Mouse (Mus musculus) hindbrain, postnatal 0 days (tissue): Measurements from ENCODE around the gene Cfap77. TPM values are rescaled to one million over a fixed set of nuclear protein-coding genes. Genes with fewer than 3 reads are reported as not detected.

Source experiments
- ATAC-seq: fragments of 200-750 bp; cut with Nextera tagmentation; 2 replicates; pipeline ENCODE4 v1.8.0; 2017; ENCODE audit warnings: mild to moderate bottlenecking, moderate TSS enrichment, moderate library complexity
- DNase-seq: peaks from one replicate; pipeline ENCODE4 v3.0.0-alpha.2; 2015; ENCODE audit warnings: low spot score
- H3K27ac ChIP-seq: fragments of 300-500 bp; sonication (generic); 2 replicates; pipeline ENCODE4 v1.5.1; 2014; ENCODE audit warnings: mild to moderate bottlenecking
- H3K27me3 ChIP-seq: fragments of 300-500 bp; sonication (generic); 2 replicates; pipeline ENCODE4 v1.6.1; 2014; ENCODE audit warnings: low read length, mixed read lengths; ENCODE audit not compliant: insufficient read depth
- H3K36me3 ChIP-seq: fragments of 300-500 bp; sonication (generic); 2 replicates; pipeline ENCODE4 v1.6.1; 2014; ENCODE audit warnings: low read length, mixed read lengths; ENCODE audit not compliant: insufficient read depth
- H3K4me1 ChIP-seq: fragments of 300-500 bp; sonication (generic); 2 replicates; pipeline ENCODE4 v1.6.1; 2014; ENCODE audit warnings: antibody characterized with exemption, low read length, mixed read lengths; ENCODE audit not compliant: insufficient read depth
- H3K4me2 ChIP-seq: fragments of 300-500 bp; sonication (generic); 2 replicates; pipeline ENCODE4 v1.6.1; 2014; ENCODE audit warnings: low read depth, mild to moderate bottlenecking, low read length, moderate library complexity, mixed read lengths
- H3K4me3 ChIP-seq: fragments of 300-500 bp; sonication (generic); 2 replicates; pipeline ENCODE4 v1.5.1; 2014; ENCODE audit warnings: low read length
- H3K9ac ChIP-seq: fragments of 300-500 bp; sonication (generic); replicated peaks from 2 replicates; pipeline ENCODE4 v1.6.1; 2014; ENCODE audit warnings: mild to moderate bottlenecking, low read length, moderate library complexity, mixed read lengths
- H3K9me3 ChIP-seq: fragments of 300-500 bp; sonication (generic); 2 replicates; pipeline ENCODE4 v1.6.1; 2016; ENCODE audit warnings: low read length, mixed read lengths
- CTCF ChIP-seq: IDR thresholded peaks from 2 replicates; pipeline ENCODE4 v1.5.1; 2016; ENCODE audit warnings: antibody characterized with exemption, control low read depth, low read depth
- WGBS: fragments of 180-500 bp; shearing (Covaris S2); extraction: QIAGEN DNeasy Blood & Tissue Kit; methylation state at CpG from one replicate; pipeline ENCODE4 v1.1.7; 2014; 5-methylcytosine and 5-hydroxymethylcytosine counted together
- polyA plus RNA-seq: library from polyadenylated mRNA; unstranded; fragments of >200 nt; fragmentation: Nextera tagmentation; extraction: Ambion mirVana; gene quantifications from 2 replicates; pipeline ENCODE4 v1.2.1, GENCODE M21; 2015
- total RNA-seq: library from RNA; depleted of rRNA; stranded (reverse); fragments of >200 nt; gene quantifications from 2 replicates; pipeline ENCODE4 v1.2.3, GENCODE M21; 2014

Cfap77 gene
- total and polyA plus RNA-seq, 2 experiments from 2014 or later: 0.58 to 0.96 TPM

DNA sequence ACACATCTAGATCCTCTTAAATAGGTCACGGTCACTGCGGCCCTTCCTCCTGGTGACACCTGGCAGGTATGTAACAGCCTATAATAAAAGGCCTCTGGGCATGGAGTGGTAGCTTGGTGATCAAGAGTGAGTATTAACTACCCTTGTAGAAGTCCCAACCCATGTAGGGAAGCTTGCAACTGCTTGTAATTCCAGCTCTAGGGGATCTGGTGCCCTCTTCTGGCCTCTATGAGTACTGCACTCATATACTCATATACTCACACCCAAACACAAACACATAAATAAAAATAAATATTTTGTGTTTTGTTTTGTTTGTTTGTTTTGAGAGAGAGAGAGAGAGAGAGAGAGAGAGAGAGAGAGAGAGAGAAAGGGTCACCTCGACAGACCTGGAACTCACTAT is 66.1 kb downstream of the Cfap77 start:
- no peaks in the 10 kb centered on the region for H3K27me3 ChIP-seq
- H3K27ac ChIP-seq: no peak overlapping the region
- H3K36me3 ChIP-seq: no peaks in the 10 kb centered on the region
- ATAC-seq: no peak
- no peak overlapping the region for H3K4me3 ChIP-seq
- peak; percentile 35 for TF ChIP-seq CTCF
- H3K4me2 ChIP-seq: no peak overlapping the region
- H3K9me3 ChIP-seq: no peaks in the 10 kb centered on the region
- no peak overlapping the region for H3K9ac ChIP-seq
- no peak for DNase-seq
- WGBS: 98% methylated on average over 3 of the region's 3 CpGs
- H3K4me1 ChIP-seq: no peaks in the 10 kb centered on the region

DNA sequence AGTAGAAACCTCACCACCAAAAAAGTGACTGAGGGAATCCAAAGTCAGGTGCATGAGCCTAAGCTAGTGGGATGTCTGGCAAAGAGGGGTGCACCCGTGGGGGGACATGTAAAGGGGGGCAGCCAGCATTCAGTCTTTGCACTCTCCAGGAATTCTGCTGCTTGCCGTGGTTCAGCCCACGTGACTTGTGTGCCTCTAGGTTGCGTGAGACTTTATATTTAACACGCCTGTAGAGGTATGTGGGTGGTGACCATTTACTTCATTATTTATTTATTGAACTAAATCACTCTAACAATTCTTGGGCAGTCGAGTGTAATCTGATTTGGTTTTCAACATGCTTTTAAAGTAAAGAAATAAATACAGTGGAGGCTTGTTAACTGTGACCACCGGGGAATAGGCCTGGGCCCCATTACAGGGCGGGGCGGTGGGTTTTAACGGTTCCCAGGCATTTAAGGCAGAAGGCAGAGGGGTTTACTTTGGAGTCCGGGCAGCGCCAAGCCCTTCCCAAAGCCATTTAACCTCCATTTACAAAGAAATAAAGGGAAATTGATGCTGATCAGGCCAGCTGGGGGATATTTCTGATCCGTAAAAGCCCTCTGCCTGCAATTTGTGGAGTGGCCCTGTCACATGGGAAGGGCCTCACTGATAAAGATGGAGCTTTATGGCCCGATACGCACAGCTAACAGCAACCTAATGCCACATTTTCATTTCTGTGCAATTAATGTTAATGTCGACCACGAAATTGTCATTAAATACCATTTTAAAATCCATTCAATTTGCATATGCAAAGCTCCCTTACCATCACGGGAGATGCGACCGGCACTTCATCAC is 74.6 kb downstream of the Cfap77 start:
- no peaks in the 10 kb centered on the region for H3K4me1 ChIP-seq
- no peaks in the 10 kb centered on the region for H3K27me3 ChIP-seq
- no peaks in the 10 kb centered on the region for H3K9me3 ChIP-seq
- no peak overlapping the region for H3K27ac ChIP-seq
- no peak overlapping the region for H3K4me3 ChIP-seq
- H3K36me3 ChIP-seq: no peaks in the 10 kb centered on the region
- 57% methylated on average over 20 of the region's 20 CpGs for WGBS
- no peak overlapping the region for H3K4me2 ChIP-seq
- H3K9ac ChIP-seq: no peak overlapping the region
- no peak for DNase-seq
- TF ChIP-seq CTCF: no peak
- no peak for ATAC-seq

DNA sequence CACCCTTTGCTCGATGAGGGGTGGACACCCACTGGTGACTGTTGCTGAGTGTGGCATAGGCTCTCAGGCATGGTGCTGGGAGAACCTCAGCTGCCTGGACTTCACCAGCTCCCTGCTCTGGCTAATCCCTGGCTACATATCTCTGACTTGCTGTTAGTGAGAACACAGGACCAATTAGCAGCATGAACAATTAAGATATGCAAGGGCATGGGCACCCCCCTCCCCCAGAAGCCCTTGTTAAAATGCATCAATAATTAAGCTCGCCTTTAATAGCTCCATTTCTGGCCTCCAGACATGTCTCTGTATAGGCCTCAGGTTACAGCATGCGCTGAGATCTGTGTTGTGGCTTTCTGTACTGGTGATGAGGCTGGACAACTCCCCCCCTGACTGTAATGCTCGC is 76.4 kb downstream of the Cfap77 start:
- TF ChIP-seq CTCF: no peak
- H3K4me2 ChIP-seq: no peak overlapping the region
- 70% methylated on average over 4 of the region's 4 CpGs for WGBS
- H3K9me3 ChIP-seq: no peaks in the 10 kb centered on the region
- no peaks in the 10 kb centered on the region for H3K36me3 ChIP-seq
- ATAC-seq (no peak), DNase-seq (no peak)
- no peaks in the 10 kb centered on the region for H3K27me3 ChIP-seq
- H3K4me3 ChIP-seq: no peak overlapping the region
- 0 out of 2 replicates have a peak, but pooled peaks cover 6% of the 10 kb centered on the region for H3K4me1 ChIP-seq
- no peak overlapping the region for H3K9ac ChIP-seq
- H3K27ac ChIP-seq: no peak overlapping the region

DNA sequence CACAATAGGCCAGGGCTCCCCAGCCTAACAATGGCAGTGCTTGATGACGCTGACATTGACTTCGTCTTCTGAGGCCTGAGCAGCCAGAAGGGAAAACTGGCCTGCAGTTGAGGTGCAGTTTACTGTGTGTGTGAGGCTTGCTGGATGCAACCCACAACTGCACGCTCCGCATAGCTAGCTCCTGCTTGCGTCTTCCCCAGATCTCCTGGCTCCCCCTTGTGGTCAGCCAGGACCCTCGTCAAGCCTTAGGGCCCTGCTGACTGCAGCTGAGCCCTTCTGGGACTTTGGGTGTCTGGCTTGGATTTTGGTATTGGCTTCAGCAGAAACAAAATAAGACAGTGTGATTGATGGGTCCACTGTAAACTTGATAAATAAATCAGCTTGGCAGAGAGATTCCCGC is 78.2 kb downstream of the Cfap77 start:
- no peaks in the 10 kb centered on the region for H3K27me3 ChIP-seq
- no peak overlapping the region for H3K27ac ChIP-seq
- DNase-seq (peak; percentile 88), ATAC-seq (peak; percentile 77)
- no peak overlapping the region for H3K4me3 ChIP-seq
- H3K4me1 ChIP-seq: 0 out of 2 replicates have a peak, but pooled peaks cover 6% of the 10 kb centered on the region
- no peak overlapping the region for H3K4me2 ChIP-seq
- 15% methylated on average over 7 of the region's 7 CpGs for WGBS
- TF ChIP-seq CTCF: peak; percentile 96
- no peaks in the 10 kb centered on the region for H3K36me3 ChIP-seq
- no peaks in the 10 kb centered on the region for H3K9me3 ChIP-seq
- H3K9ac ChIP-seq: no peak overlapping the region

DNA sequence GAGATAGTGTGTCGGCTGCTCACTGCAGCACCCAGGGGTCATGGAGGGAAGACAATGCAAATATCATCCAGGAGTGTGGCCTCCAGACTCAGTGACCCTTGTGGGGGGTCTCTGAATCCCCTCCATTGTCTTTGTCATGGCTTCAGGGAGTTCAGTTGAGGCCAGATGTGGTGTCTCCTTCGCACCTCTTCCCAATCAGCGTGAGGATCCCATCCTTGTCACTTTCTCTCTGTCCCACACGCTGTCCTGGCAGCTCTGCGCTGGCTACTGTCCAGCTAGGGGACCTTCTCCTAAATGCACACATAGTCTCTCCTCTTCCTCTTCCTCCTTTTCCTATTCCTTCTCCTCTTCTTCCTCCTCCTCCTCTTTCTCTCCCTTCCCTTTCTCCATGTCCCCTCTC is 79.3 kb downstream of the Cfap77 start:
- Histone ChIP-seq H3K9me3 (no peaks in the 10 kb centered on the region), H3K4me3 (no peak overlapping the region), H3K27me3 (no peaks in the 10 kb centered on the region; the same call in 1 of the 2 replicates), H3K4me1 (0 out of 2 replicates have a peak, but pooled peaks cover 6% of the 10 kb centered on the region), H3K36me3 (no peaks in the 10 kb centered on the region), H3K9ac (no peak overlapping the region), H3K4me2 (no peak overlapping the region), H3K27ac (no peak overlapping the region)
- no peak for TF ChIP-seq CTCF
- WGBS: 73% methylated on average over 5 of the region's 5 CpGs
- DNase-seq (no peak), ATAC-seq (no peak)

DNA sequence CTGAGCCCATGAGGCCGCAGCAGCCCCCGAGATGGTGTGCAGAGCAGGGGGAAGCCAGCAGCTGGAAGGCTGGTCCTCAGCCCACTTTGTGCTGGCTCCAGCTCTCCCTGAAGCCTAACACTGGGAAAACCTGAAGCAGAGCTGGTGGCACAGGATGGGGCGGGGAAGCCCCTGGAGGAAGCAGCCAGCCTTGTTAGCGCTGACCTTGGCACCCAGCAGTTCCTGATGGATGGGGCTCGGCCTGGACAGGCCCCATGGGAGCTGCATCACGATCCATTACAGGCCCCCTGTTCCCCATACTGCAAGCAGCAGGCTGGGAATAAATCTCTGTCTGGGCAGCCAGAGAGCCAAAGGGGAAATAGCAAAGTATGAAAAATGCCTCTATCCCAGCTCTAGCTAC is 80.3 kb downstream of the Cfap77 start:
- DNase-seq (no peak), ATAC-seq (no peak)
- no peaks in the 10 kb centered on the region for H3K36me3 ChIP-seq
- WGBS: 15% methylated on average over 6 of the region's 6 CpGs
- H3K27me3 ChIP-seq: no peaks in the 10 kb centered on the region; the same call in 1 of the 2 replicates
- H3K9me3 ChIP-seq: no peaks in the 10 kb centered on the region
- H3K4me2 ChIP-seq: no peak overlapping the region
- no peak overlapping the region for H3K4me3 ChIP-seq
- H3K4me1 ChIP-seq: 0 out of 2 replicates have a peak, but pooled peaks cover 6% of the 10 kb centered on the region
- TF ChIP-seq CTCF: no peak
- H3K9ac ChIP-seq: no peak overlapping the region
- no peak overlapping the region for H3K27ac ChIP-seq

DNA sequence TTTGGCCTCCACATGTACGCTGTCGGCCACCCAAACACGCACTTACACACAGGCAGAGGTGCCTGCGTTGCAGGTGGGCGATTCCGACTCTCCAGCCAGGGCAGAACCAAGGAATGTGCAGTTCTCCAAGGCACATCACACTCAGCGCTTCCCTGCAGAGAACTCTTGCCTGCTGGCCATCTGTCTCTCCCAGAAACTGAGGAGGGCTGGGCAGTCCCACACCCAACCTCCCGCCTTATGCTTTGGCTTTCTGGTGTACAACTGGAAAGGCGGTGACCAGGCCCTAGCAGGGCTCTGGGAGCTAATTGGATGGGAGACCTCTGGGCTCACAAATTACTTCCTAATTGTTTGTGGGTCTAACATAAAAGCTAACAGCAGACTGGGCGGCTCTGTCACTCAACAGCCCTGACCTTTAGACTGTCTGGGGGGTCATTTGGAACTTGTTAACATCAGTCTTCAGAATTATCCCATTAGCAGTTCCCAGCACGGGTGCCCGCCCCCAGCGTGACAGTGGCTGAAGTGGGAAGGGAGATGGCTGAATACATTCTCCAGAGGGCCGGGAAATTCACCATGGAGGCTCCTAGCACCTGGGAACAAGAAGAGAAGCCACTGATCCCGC is 80.9 kb downstream of the Cfap77 start:
- TF ChIP-seq CTCF: no peak
- DNase-seq (no peak), ATAC-seq (no peak)
- Histone ChIP-seq H3K36me3 (no peaks in the 10 kb centered on the region), H3K4me1 (0 out of 2 replicates have a peak, but pooled peaks cover 6% of the 10 kb centered on the region), H3K27me3 (no peaks in the 10 kb centered on the region; the same call in 1 of the 2 replicates), H3K9ac (no peak overlapping the region), H3K27ac (0 out of 2 replicates have a peak overlapping the region, but pooled peaks have one; percentile 32), H3K9me3 (no peaks in the 10 kb centered on the region), H3K4me2 (no peak overlapping the region), H3K4me3 (no peak overlapping the region)
- 35% methylated on average over 15 of the region's 15 CpGs for WGBS
